Mouse (Mus musculus): ENCODE data around the gene Chdh. TPM values are rescaled to one million over a fixed set of nuclear protein-coding genes. Genes with fewer than 3 reads are reported as not detected.

Chdh gene
- polyA plus RNA-seq, 1 experiment from 2014 or later, result 0.42 TPM

GRCm38 (mm10) chr14:29988337-29988736 lies 20.5 kb upstream of the Chdh start:
- Histone ChIP-seq H3K27me3 (no peaks in the 10 kb centered on the region), H3K4me1 (replicated peaks) (no peaks in the 10 kb centered on the region), H3K9ac (no peak overlapping the region), H3K4me3 (no peak overlapping the region), H3K36me3 (peaks cover 100% of the 10 kb centered on the region), H3K9me3 (no peaks in the 10 kb centered on the region), H3K4me2 (no peak overlapping the region), H3K27ac (replicated peaks) (no peak overlapping the region)
- ATAC-seq (ENCODE audit: low read depth), result no peak
- whole genome bisulfite sequencing, result 92% methylated on average over 4 of the region's 4 CpGs

GRCm38 (mm10) chr14:29994976-29995375 lies 13.8 kb upstream of the Chdh start:
- ATAC-seq (ENCODE audit: low read depth), result no peak

GRCm38 (mm10) chr14:29996000-29996751 lies 12.6 kb upstream of the Chdh start:
- Histone ChIP-seq H3K36me3 (peaks cover 68% of the 10 kb centered on the region), H3K4me1 (replicated peaks) (no peaks in the 10 kb centered on the region), H3K4me3 (no peak overlapping the region), H3K9ac (no peak overlapping the region), H3K4me2 (no peak overlapping the region), H3K27ac (replicated peaks) (no peak overlapping the region), H3K9me3 (no peaks in the 10 kb centered on the region), H3K27me3 (no peaks in the 10 kb centered on the region)
- no peak for ATAC-seq (ENCODE audit: low read depth)
- 96% methylated on average over 11 of the region's 11 CpGs for WGBS

More at GRCm38 (mm10) chr14:29994976-29995375, 13.8 kb upstream of the Chdh start:
- H3K36me3 ChIP-seq, result peaks cover 80% of the 10 kb centered on the region
- no peak overlapping the region for H3K27ac ChIP-seq (replicated peaks)
- H3K4me2 ChIP-seq, result no peak overlapping the region
- no peaks in the 10 kb centered on the region for H3K9me3 ChIP-seq
- no peaks in the 10 kb centered on the region for H3K27me3 ChIP-seq
- H3K4me1 ChIP-seq (replicated peaks), result no peaks in the 10 kb centered on the region
- H3K4me3 ChIP-seq, result no peak overlapping the region
- no peak overlapping the region for H3K9ac ChIP-seq
- WGBS, result 87% methylated on average over 4 of the region's 4 CpGs

GRCm38 (mm10) chr14:29997345-29997744 lies 11.5 kb upstream of the Chdh start:
- Histone ChIP-seq H3K9ac (no peak overlapping the region), H3K4me3 (no peak overlapping the region), H3K27me3 (no peaks in the 10 kb centered on the region), H3K36me3 (peaks cover 57% of the 10 kb centered on the region), H3K9me3 (no peaks in the 10 kb centered on the region), H3K4me1 (replicated peaks) (no peaks in the 10 kb centered on the region), H3K27ac (replicated peaks) (no peak overlapping the region), H3K4me2 (no peak overlapping the region)
- ATAC-seq (ENCODE audit: low read depth), result no peak

GRCm38 (mm10) chr14:29998747-29999474 lies 9.9 kb upstream of the Chdh start:
- Histone ChIP-seq H3K4me1 (replicated peaks) (no peaks in the 10 kb centered on the region), H3K27ac (replicated peaks) (no peak overlapping the region), H3K9me3 (no peaks in the 10 kb centered on the region), H3K4me2 (no peak overlapping the region), H3K4me3 (no peak overlapping the region), H3K9ac (no peak overlapping the region), H3K27me3 (no peaks in the 10 kb centered on the region), H3K36me3 (peaks cover 41% of the 10 kb centered on the region)
- WGBS, result 73% methylated on average over 13 of the region's 13 CpGs
- ATAC-seq (ENCODE audit: low read depth), result no peak

- H3K4me1 ChIP-seq (replicated peaks), result no peaks in the 10 kb centered on the region
- H3K4me2 ChIP-seq, result no peak overlapping the region
- no peak overlapping the region for H3K4me3 ChIP-seq
- no peak overlapping the region for H3K9ac ChIP-seq
- WGBS, result 93% methylated on average over 3 of the region's 3 CpGs
- H3K27ac ChIP-seq (replicated peaks), result no peak overlapping the region
- H3K36me3 ChIP-seq, result peaks cover 36% of the 10 kb centered on the region
- ATAC-seq (ENCODE audit: low read depth), result no peak
- H3K9me3 ChIP-seq, result no peaks in the 10 kb centered on the region
- no peaks in the 10 kb centered on the region for H3K27me3 ChIP-seq
Measured at GRCm38 (mm10) chr14:29999475-29999811, 9.4 kb upstream of the Chdh start.

GRCm38 (mm10) chr14:30009864-30010560 lies 1.2 kb downstream of the Chdh start:
- ATAC-seq (ENCODE audit: low read depth), result no peak
- no peak overlapping the region for H3K4me3 ChIP-seq
- H3K27ac ChIP-seq (replicated peaks), result no peak overlapping the region
- no peak overlapping the region for H3K4me2 ChIP-seq
- 84% methylated on average over 10 of the region's 10 CpGs for WGBS
- no peak overlapping the region for H3K9ac ChIP-seq
- peaks cover 35% of the 10 kb centered on the region for H3K27me3 ChIP-seq
- H3K4me1 ChIP-seq (replicated peaks), result peaks cover 10% of the 10 kb centered on the region
- H3K9me3 ChIP-seq, result no peaks in the 10 kb centered on the region
- no peaks in the 10 kb centered on the region for H3K36me3 ChIP-seq

GRCm38 (mm10) chr14:30011886-30012560 lies 3.2 kb downstream of the Chdh start:
- Histone ChIP-seq H3K36me3 (no peaks in the 10 kb centered on the region), H3K4me2 (no peak overlapping the region), H3K4me1 (replicated peaks) (peaks cover 10% of the 10 kb centered on the region), H3K9ac (no peak overlapping the region), H3K27me3 (peaks cover 35% of the 10 kb centered on the region), H3K4me3 (no peak overlapping the region), H3K9me3 (no peaks in the 10 kb centered on the region), H3K27ac (replicated peaks) (no peak overlapping the region)
- no peak for ATAC-seq (ENCODE audit: low read depth)
- WGBS, result 79% methylated on average over 10 of the region's 10 CpGs

- no peaks in the 10 kb centered on the region for H3K9me3 ChIP-seq
- no peaks in the 10 kb centered on the region; the same call in 1 of the 2 replicates for H3K4me1 ChIP-seq (replicated peaks)
- peaks cover 15% of the 10 kb centered on the region for H3K27me3 ChIP-seq
- WGBS, result 61% methylated on average over 10 of the region's 10 CpGs
- no peak overlapping the region for H3K27ac ChIP-seq (replicated peaks)
- H3K4me3 ChIP-seq, result no peak overlapping the region
- ATAC-seq (ENCODE audit: low read depth), result no peak
- H3K36me3 ChIP-seq, result no peaks in the 10 kb centered on the region
- H3K9ac ChIP-seq, result no peak overlapping the region
- H3K4me2 ChIP-seq, result no peak overlapping the region
Measured at GRCm38 (mm10) chr14:30014487-30014886, 5.7 kb downstream of the Chdh start.

- Histone ChIP-seq H3K4me1 (replicated peaks) (no peaks in the 10 kb centered on the region; the same call in 1 of the 2 replicates), H3K4me2 (no peak overlapping the region), H3K4me3 (no peak overlapping the region), H3K9ac (no peak overlapping the region), H3K36me3 (no peaks in the 10 kb centered on the region), H3K27ac (replicated peaks) (no peak overlapping the region), H3K27me3 (peaks cover 10% of the 10 kb centered on the region), H3K9me3 (no peaks in the 10 kb centered on the region)
- ATAC-seq (ENCODE audit: low read depth), result no peak
- WGBS, result 74% methylated on average over 1 of the region's 1 CpGs
Measured at GRCm38 (mm10) chr14:30015008-30015407, 6.2 kb downstream of the Chdh start.

- 89% methylated on average over 5 of the region's 5 CpGs for whole genome bisulfite sequencing
- H3K9ac ChIP-seq, result no peak overlapping the region
- no peak overlapping the region for H3K4me3 ChIP-seq
- H3K4me2 ChIP-seq, result no peak overlapping the region
- no peaks in the 10 kb centered on the region for H3K27me3 ChIP-seq
- no peaks in the 10 kb centered on the region for H3K36me3 ChIP-seq
- H3K9me3 ChIP-seq, result no peaks in the 10 kb centered on the region
- no peak for ATAC-seq (ENCODE audit: low read depth)
- H3K4me1 ChIP-seq (replicated peaks), result no peaks in the 10 kb centered on the region; the same call in 1 of the 2 replicates
- H3K27ac ChIP-seq (replicated peaks), result no peak overlapping the region
Measured at GRCm38 (mm10) chr14:30016666-30017065, 7.8 kb downstream of the Chdh start.

All from neural tube, embryonic 13.5 days (tissue).